Mouse (Mus musculus) cortical plate, adult 2 months (tissue): ENCODE measurements around the gene Gjb1. TPM values are rescaled to one million over a fixed set of nuclear protein-coding genes. Genes with fewer than 3 reads are reported as not detected.
"Not testable (repeated sequence)": the region's sequence is repeated elsewhere in the genome, so short reads cannot be mapped to it uniquely, and the experiment has no call there.

Experiments used
- H3K27ac ChIP-seq: fragments of 200-500 bp; 2 replicates; pipeline ENCODE4 v1.5.1; 2012; ENCODE audit warnings: low read length, control low read depth, inconsistent platforms; ENCODE audit not compliant: insufficient read depth
- H3K4me1 ChIP-seq: fragments of 200-500 bp; 2 replicates; pipeline ENCODE4 v1.6.1; 2011; ENCODE audit warnings: low read length; ENCODE audit not compliant: control insufficient read depth, insufficient read depth
- H3K4me3 ChIP-seq: fragments of 200-500 bp; 2 replicates; pipeline ENCODE4 v1.5.1; 2011; ENCODE audit warnings: mild to moderate bottlenecking, low read length, control low read depth; ENCODE audit not compliant: insufficient read depth
- CTCF ChIP-seq: fragments of 200-500 bp; IDR thresholded peaks from 2 replicates; pipeline ENCODE4 v1.5.1; 2011; ENCODE audit warnings: mild to moderate bottlenecking, control low read depth, low read length; ENCODE audit not compliant: insufficient read depth; ENCODE audit errors: extremely low read depth
- POLR2A ChIP-seq: fragments of 200-500 bp; IDR thresholded peaks from 2 replicates; pipeline ENCODE4 v1.6.1; 2011; ENCODE audit warnings: mild to moderate bottlenecking, low read length, control low read depth; ENCODE audit not compliant: insufficient read depth; ENCODE audit errors: extremely low read depth
- polyA plus RNA-seq: library from polyadenylated mRNA; depleted of rRNA; stranded (reverse); fragments of >200 nt; gene quantifications from 2 replicates; pipeline ENCODE4 v1.2.3, GENCODE M21; 2012; rRNA removed

Gjb1 gene
- polyA plus RNA-seq, result 24.2 and 34.6 TPM in 2 replicates

GRCm38 (mm10) chrX:101376190-101376968 is at the start of gene Gjb1:
TSS of gene Gjb1 (plus strand) at chrX:101376378.
- TF ChIP-seq POLR2A (no peak), CTCF (no peak)
- Histone ChIP-seq H3K27ac (no peak within 1 kb of the TSS), H3K4me3 (no peak within 1 kb of the TSS), H3K4me1 (no peaks in the 10 kb centered on the region)

- peak overlapping the region; percentile 78 for H3K27ac ChIP-seq
- TF ChIP-seq POLR2A, result no peak
- peak; percentile 70 for TF ChIP-seq CTCF
- peaks cover 4% of the 10 kb centered on the region; the same call in 1 of the 2 replicates for H3K4me1 ChIP-seq
- no peak overlapping the region for H3K4me3 ChIP-seq
These were observed 46.7 kb upstream of the Gjb1 start for GRCm38 (mm10) chrX:101329372-101330028.

- H3K4me1 ChIP-seq, result peaks cover 4% of the 10 kb centered on the region; the same call in 1 of the 2 replicates
- peak overlapping the region; percentile 99 for H3K27ac ChIP-seq
- peak overlapping the region; percentile 48 for H3K4me3 ChIP-seq
- no peak for TF ChIP-seq POLR2A
- no peak for TF ChIP-seq CTCF
These were observed 44.2 kb upstream of the Gjb1 start for GRCm38 (mm10) chrX:101332031-101332374.

- no peak for TF ChIP-seq CTCF
- peak; percentile 72 for TF ChIP-seq POLR2A
- Histone ChIP-seq H3K27ac (peak overlapping the region; percentile 99), H3K4me1 (peaks cover 4% of the 10 kb centered on the region; the same call in 1 of the 2 replicates), H3K4me3 (peak overlapping the region; percentile 48)
These were observed 43.6 kb upstream of the Gjb1 start for GRCm38 (mm10) chrX:101332375-101333211.

- TF ChIP-seq POLR2A (no peak), CTCF (peak; percentile 17; the same call in 1 of the 2 replicates)
- H3K4me1 ChIP-seq, result peaks cover 3% of the 10 kb centered on the region; the same call in 1 of the 2 replicates
- H3K4me3 ChIP-seq, result no peak overlapping the region
- H3K27ac ChIP-seq, result no peak overlapping the region
These were observed 41.6 kb upstream of the Gjb1 start for GRCm38 (mm10) chrX:101334606-101335005.

GRCm38 (mm10) chrX:101338666-101339065 is 37.5 kb upstream of the Gjb1 start:
- Histone ChIP-seq H3K4me1 (no peaks in the 10 kb centered on the region), H3K4me3 (no peak overlapping the region), H3K27ac (no peak overlapping the region)
- TF ChIP-seq CTCF (no peak), POLR2A (no peak)

GRCm38 (mm10) chrX:101342837-101343236 is 33.3 kb upstream of the Gjb1 start:
- H3K4me1 ChIP-seq, H3K4me3 ChIP-seq, H3K27ac ChIP-seq: not testable (repeated sequence)

GRCm38 (mm10) chrX:101345456-101345855 is 30.7 kb upstream of the Gjb1 start:
- H3K4me1 ChIP-seq, result no peaks in the 10 kb centered on the region
- H3K4me3 ChIP-seq, result no peak overlapping the region
- H3K27ac ChIP-seq, result no peak overlapping the region
- TF ChIP-seq POLR2A, result no peak
- TF ChIP-seq CTCF, result no peak

GRCm38 (mm10) chrX:101346475-101346874 is 29.7 kb upstream of the Gjb1 start:
- Histone ChIP-seq H3K4me1 (no peaks in the 10 kb centered on the region), H3K27ac (peak overlapping the region; percentile 41; the same call in 1 of the 2 replicates), H3K4me3 (no peak overlapping the region)
- no peak for TF ChIP-seq CTCF
- TF ChIP-seq POLR2A, result no peak
